Mouse (Mus musculus) forebrain, postnatal 0 days (tissue): ENCODE results near the gene Sh3pxd2a. TPM values are rescaled to one million over a fixed set of nuclear protein-coding genes. Genes with fewer than 3 reads are reported as not detected.

Experiments
- ATAC-seq: fragments of 200-750 bp; cut with Nextera tagmentation; 2 replicates; pipeline ENCODE4 v1.8.0; 2017; ENCODE audit warnings: mild to moderate bottlenecking, moderate library complexity
- DNase-seq: peaks from one replicate; pipeline ENCODE4 v3.0.0-alpha.2; 2015
- H3K27ac ChIP-seq: fragments of 300-500 bp; sonication (generic); 2 replicates; pipeline ENCODE4 v1.5.1; 2014; ENCODE audit warnings: low read depth, mild to moderate bottlenecking, antibody characterized with exemption, low read length, moderate library complexity, mixed read lengths
- H3K27me3 ChIP-seq: fragments of 300-500 bp; sonication (generic); 2 replicates; pipeline ENCODE4 v1.6.1; 2014; ENCODE audit warnings: mild to moderate bottlenecking, low read length, mixed read lengths; ENCODE audit not compliant: insufficient read depth
- H3K36me3 ChIP-seq: fragments of 300-500 bp; sonication (generic); 2 replicates; pipeline ENCODE4 v1.6.1; 2014; ENCODE audit warnings: mild to moderate bottlenecking, moderate library complexity; ENCODE audit not compliant: insufficient read depth
- H3K4me1 ChIP-seq: fragments of 300-500 bp; sonication (generic); 2 replicates; pipeline ENCODE4 v1.6.1; 2014; ENCODE audit warnings: antibody characterized with exemption; ENCODE audit not compliant: insufficient read depth
- H3K4me2 ChIP-seq: fragments of 300-500 bp; sonication (generic); 2 replicates; pipeline ENCODE4 v1.6.1; 2014; ENCODE audit warnings: low read depth, mild to moderate bottlenecking, moderate library complexity
- H3K4me3 ChIP-seq: fragments of 300-500 bp; sonication (generic); 2 replicates; pipeline ENCODE4 v1.5.1; 2014; ENCODE audit warnings: low read depth, low read length, mixed read lengths
- H3K9ac ChIP-seq: fragments of 300-500 bp; sonication (generic); 2 replicates; pipeline ENCODE4 v1.6.1; 2014; ENCODE audit warnings: mild to moderate bottlenecking
- H3K9me3 ChIP-seq: fragments of 300-500 bp; sonication (generic); 2 replicates; pipeline ENCODE4 v1.6.1; 2016; ENCODE audit warnings: low read length
- CTCF ChIP-seq: sonication (generic); IDR thresholded peaks from 2 replicates; pipeline ENCODE4 v1.5.1; 2016; ENCODE audit warnings: antibody characterized with exemption, control low read depth, low read depth
- WGBS: fragments of 180-500 bp; shearing (Covaris S2); extraction: QIAGEN DNeasy Blood & Tissue Kit; methylation state at CpG from one replicate; pipeline ENCODE4 v1.1.7; 2014; 5-methylcytosine and 5-hydroxymethylcytosine counted together
- polyA plus RNA-seq: library from polyadenylated mRNA; unstranded; fragments of >200 nt; fragmentation: Nextera tagmentation; extraction: Ambion mirVana; gene quantifications from 2 replicates; pipeline ENCODE4 v1.2.1, GENCODE M21; 2015
- total RNA-seq: library from RNA; depleted of rRNA; stranded (reverse); fragments of >200 nt; gene quantifications from 2 replicates; pipeline ENCODE4 v1.2.3, GENCODE M21; 2014

Gene Sh3pxd2a
- total and polyA plus RNA-seq, 2 experiments from 2014 or later = 1.2 to 20.8 TPM

- Histone ChIP-seq H3K4me2 (no peak overlapping the region), H3K9me3 (no peaks in the 10 kb centered on the region), H3K27ac (no peak overlapping the region), H3K9ac (no peak overlapping the region), H3K36me3 (no peaks in the 10 kb centered on the region), H3K4me3 (no peak overlapping the region), H3K27me3 (no peaks in the 10 kb centered on the region), H3K4me1 (no peaks in the 10 kb centered on the region)
- WGBS = 68% methylated on average over 7 of the region's 7 CpGs
- ATAC-seq (no peak), DNase-seq (no peak)
- TF ChIP-seq CTCF = no peak
Observed at GRCm38 (mm10) chr19:47240957-47241356, 223.2 kb downstream of the Sh3pxd2a start.

- Histone ChIP-seq H3K27me3 (no peaks in the 10 kb centered on the region), H3K4me3 (no peak overlapping the region), H3K9ac (no peak overlapping the region), H3K9me3 (no peaks in the 10 kb centered on the region), H3K36me3 (no peaks in the 10 kb centered on the region), H3K4me2 (no peak overlapping the region), H3K27ac (no peak overlapping the region), H3K4me1 (no peaks in the 10 kb centered on the region)
- 44% methylated on average over 12 of the region's 12 CpGs for WGBS
- no peak for TF ChIP-seq CTCF
- DNase-seq (no peak), ATAC-seq (no peak)
Observed at GRCm38 (mm10) chr19:47240076-47240475, 224.1 kb downstream of the Sh3pxd2a start.

GRCm38 (mm10) chr19:47233087-47233486 lies 231.1 kb downstream of the Sh3pxd2a start:
- no peak for DNase-seq
- H3K36me3 ChIP-seq = no peaks in the 10 kb centered on the region
- H3K9me3 ChIP-seq = no peaks in the 10 kb centered on the region
- H3K27me3 ChIP-seq = no peaks in the 10 kb centered on the region
- H3K27ac ChIP-seq = no peak overlapping the region
- no peak overlapping the region for H3K9ac ChIP-seq
- no peak overlapping the region for H3K4me3 ChIP-seq
- ATAC-seq = no peak
- 87% methylated on average over 3 of the region's 3 CpGs for WGBS
- TF ChIP-seq CTCF = no peak
- no peaks in the 10 kb centered on the region for H3K4me1 ChIP-seq
- no peak overlapping the region for H3K4me2 ChIP-seq

- Histone ChIP-seq H3K4me1 (no peaks in the 10 kb centered on the region), H3K27ac (no peak overlapping the region), H3K4me2 (no peak overlapping the region), H3K27me3 (no peaks in the 10 kb centered on the region), H3K36me3 (no peaks in the 10 kb centered on the region), H3K9me3 (no peaks in the 10 kb centered on the region), H3K4me3 (no peak overlapping the region), H3K9ac (no peak overlapping the region)
- DNase-seq (no peak), ATAC-seq (no peak)
- no peak for TF ChIP-seq CTCF
- whole genome bisulfite sequencing = 93% methylated on average over 5 of the region's 5 CpGs
Observed at GRCm38 (mm10) chr19:47232077-47232865, 231.9 kb downstream of the Sh3pxd2a start.

GRCm38 (mm10) chr19:47231389-47231788 lies 232.8 kb downstream of the Sh3pxd2a start:
- no peak for TF ChIP-seq CTCF
- H3K9ac ChIP-seq = no peak overlapping the region
- H3K4me2 ChIP-seq = no peak overlapping the region
- no peak overlapping the region for H3K4me3 ChIP-seq
- H3K27ac ChIP-seq = no peak overlapping the region
- H3K36me3 ChIP-seq = no peaks in the 10 kb centered on the region
- no peak for DNase-seq
- no peak for ATAC-seq
- WGBS = 87% methylated on average over 6 of the region's 6 CpGs
- no peaks in the 10 kb centered on the region for H3K9me3 ChIP-seq
- no peaks in the 10 kb centered on the region for H3K4me1 ChIP-seq
- H3K27me3 ChIP-seq = no peaks in the 10 kb centered on the region

GRCm38 (mm10) chr19:47230682-47231081 lies 233.5 kb downstream of the Sh3pxd2a start:
- no peak for DNase-seq
- no peaks in the 10 kb centered on the region for H3K9me3 ChIP-seq
- H3K4me3 ChIP-seq = no peak overlapping the region
- H3K4me1 ChIP-seq = no peaks in the 10 kb centered on the region
- H3K9ac ChIP-seq = no peak overlapping the region
- no peak overlapping the region for H3K27ac ChIP-seq
- no peaks in the 10 kb centered on the region for H3K36me3 ChIP-seq
- ATAC-seq = no peak
- WGBS = 77% methylated on average over 8 of the region's 8 CpGs
- TF ChIP-seq CTCF = no peak
- no peak overlapping the region for H3K4me2 ChIP-seq
- H3K27me3 ChIP-seq = no peaks in the 10 kb centered on the region

GRCm38 (mm10) chr19:47230082-47230481 lies 234.1 kb downstream of the Sh3pxd2a start:
- ATAC-seq (no peak), DNase-seq (no peak)
- 93% methylated on average over 7 of the region's 7 CpGs for WGBS
- Histone ChIP-seq H3K27me3 (no peaks in the 10 kb centered on the region), H3K36me3 (no peaks in the 10 kb centered on the region), H3K9me3 (no peaks in the 10 kb centered on the region), H3K4me1 (no peaks in the 10 kb centered on the region), H3K4me2 (no peak overlapping the region), H3K27ac (no peak overlapping the region), H3K4me3 (no peak overlapping the region), H3K9ac (no peak overlapping the region)
- TF ChIP-seq CTCF = no peak
